Mouse (Mus musculus) embryo, embryonic 10.5 days (tissue): Measurements from ENCODE around the gene Dynll2.

Experiments used
- DNase-seq: peaks from one replicate; pipeline ENCODE4 v3.0.0-alpha.2; 2015; ENCODE audit warnings: low spot score

The Dynll2 gene

DNA sequence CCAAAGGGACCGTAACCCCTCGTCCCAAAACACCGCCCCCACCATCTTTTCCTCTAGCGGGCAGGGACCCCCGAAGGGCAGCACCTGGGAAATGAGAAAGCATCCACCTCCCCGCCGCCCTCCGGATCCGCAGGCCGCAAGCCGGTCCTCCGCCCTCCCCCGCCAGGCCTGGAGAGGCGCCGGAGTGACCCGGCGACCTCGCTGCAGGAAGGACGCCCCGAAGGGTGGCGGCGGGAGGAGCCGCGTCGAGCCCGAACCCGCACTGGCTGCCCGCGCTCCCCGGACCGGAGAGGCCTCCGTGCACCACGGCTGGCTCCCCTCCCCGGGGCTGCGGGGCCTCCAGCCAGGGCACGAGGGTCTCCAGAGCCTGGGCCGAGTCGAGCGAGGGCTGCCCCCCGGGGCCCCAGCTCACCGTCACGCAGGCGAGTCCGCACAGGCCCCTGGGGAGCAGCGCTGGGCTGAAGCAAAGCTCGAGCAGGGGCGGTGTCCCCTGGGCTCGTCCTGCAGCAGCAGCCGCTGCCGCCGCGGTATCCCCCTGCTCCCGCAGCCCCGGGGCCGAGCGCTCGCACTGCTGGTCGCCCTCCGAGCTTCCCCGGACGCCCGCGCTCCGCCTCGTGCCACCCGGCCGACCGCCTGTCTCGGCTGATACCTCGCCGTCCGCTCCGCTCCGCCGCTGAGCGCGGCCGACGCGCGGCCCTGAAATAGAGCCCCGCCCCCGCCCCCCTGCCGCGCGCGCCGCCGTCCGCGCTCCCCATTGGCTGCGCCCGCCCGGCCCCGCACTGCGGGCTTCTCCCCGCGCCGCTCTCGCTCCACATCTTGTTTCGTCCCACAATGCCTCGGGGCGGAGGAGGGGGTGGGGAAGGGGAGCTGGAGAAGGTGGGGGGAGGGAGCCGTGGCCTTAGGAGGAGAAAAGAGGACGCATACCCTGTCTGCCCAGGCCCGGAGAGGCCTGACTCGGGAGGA, at the start of gene Dynll2:
TSS of gene Dynll2 (minus strand) at position 703 of the 963 bp plus-strand sequence.
- peak; percentile 97 for DNase-seq

DNA sequence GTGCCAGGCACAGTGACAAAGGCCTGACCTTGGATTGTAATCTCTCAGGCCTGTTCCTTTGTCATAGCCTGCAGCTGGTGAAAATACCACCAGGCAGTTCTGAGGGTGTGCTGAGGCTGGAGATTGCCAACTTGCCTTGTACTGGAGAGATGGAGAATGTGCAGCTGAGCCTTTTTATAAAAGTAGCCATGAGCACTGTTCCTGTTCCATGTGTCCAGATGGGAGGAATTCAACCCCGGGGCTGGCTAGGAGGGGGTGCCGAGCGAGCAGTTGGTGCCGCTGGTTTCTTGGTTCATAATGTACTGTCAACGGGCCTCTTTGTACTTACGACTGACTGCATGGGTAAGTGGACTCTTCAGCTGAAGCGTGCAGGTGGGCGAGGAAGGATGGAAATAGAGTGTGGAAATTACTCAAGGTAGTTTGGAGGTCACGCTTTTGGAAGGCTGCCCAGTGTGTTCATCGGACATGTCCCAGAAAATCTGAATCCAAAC, 49.5 kb upstream of the Dynll2 start:
- no peak for DNase-seq

DNA sequence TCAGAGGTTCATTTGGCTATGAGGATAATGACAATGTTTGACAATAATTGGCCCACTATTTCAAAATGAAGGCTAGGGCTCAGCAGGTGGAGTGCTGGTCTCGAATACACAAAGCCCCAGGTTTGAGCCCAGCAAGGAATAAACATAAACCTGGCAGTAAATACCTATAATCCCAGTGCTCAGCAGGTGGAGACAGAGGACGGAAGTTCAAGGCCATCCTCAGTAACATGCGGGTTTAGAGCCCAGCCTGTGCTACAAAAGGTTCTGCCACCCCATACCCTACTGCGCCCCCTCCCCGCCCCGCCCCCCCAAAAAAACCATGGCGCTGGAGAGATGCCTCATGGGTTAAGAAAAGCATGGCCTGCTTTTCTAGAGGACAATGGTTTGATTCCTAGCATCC, 48.6 kb upstream of the Dynll2 start:
- DNase-seq: no peak

DNA sequence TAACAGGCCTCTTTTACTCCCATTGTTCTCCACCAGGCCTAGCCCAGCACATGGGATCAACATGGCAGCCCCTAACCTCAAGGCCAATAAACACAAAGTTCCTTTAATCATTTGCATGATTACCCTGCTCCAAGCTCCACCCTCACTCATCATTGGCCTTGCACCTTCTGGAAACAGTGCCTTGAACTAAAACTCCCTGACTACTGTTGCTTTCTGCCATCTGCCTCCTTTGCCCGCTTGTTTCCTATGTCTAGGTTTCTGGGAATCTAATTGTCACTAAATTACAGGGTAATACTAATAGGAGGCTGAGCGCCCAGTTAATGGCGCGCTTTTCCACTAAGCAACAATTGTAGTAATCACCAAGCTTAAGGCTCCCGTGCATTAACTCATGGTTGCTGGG, 44.4 kb upstream of the Dynll2 start:
- no peak for DNase-seq

- no peak for DNase-seq
These were observed 43.5 kb upstream of the Dynll2 start for GRCm38 (mm10) chr11:88030836-88031235.

DNA sequence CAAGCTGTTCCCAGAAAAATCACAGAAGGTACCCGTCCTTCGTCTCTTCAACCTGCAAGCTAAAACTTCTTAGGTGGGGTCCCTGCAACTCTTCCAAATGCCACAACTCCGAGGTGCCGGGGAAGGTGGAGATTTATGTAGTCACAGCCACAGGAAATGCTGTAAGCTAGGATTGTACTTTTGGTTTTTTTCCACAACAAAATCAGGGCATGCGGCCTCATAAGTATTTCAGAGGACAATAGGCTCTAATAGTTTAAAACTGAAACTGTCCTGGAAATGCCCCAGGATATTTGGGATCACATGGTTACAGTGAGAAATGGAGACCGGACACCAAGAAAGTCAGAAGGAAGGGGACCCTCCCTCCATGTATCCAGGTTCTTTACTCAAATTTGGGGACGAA, 42.9 kb upstream of the Dynll2 start:
- no peak for DNase-seq

DNA sequence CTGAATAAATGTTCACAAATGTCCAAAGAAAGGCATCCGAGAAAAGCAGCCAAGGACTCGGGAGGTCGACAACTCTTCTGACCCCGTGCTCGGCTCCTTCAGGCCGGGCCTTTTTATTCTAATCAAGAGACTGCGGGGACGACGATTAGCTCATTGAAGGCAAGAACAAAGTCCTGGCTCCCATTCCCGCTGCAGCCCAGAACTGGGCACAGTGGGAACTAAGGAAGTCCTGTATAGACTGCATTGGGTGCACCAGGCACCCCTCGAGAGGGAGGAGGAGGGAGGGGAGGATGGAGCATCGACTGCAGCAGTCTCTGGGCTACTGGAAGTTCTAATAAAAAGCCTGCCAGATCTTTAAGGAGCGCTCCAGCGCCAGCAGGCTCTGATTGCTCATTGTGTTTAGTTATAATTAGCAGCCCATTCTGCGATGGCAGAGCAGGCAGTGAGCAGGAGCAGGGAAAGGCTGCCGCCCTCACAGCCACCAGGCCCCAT, 40.9 kb upstream of the Dynll2 start:
- DNase-seq: peak; percentile 53

- peak; percentile 27 for DNase-seq
These were observed 40.2 kb upstream of the Dynll2 start for GRCm38 (mm10) chr11:88027391-88028035.

DNA sequence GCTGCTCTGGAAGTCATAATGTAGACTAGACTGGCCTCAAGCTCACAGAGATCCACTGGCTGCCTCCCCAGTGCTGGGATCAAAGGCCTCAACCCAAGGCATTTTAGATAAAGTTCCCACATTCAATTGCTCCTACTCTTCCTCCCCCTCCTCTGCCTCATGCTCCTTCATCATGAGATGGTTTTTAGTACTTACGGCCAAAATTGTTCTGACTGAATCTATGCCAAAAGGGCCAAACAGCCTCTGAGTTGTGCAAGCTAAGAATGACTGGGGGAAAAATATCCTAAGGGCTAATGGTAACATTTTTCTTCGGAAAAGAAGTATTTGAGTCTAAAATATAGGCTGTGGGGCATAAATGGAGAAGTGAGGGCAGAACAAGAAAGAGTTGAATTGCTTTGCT, 36.6 kb upstream of the Dynll2 start:
- no peak for DNase-seq

DNA sequence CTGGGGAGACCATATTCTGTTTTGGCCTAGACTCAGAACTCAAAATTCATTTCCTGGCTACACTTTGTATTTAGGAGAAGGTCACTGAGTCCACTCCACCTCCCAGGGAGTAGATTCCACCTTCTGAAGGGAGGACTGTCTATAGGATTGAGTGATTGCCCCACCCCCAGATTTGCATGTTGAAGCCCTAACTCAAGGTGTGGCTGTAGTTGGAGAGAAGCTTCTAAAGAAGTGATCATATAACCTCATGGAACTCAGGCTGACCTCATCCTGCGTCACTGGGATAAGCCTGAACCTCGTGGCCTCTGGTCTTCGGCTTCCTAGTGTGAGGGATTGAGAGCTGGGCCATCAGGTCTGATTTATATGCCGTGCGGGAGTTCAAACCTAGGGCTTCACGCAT, 28.5 kb upstream of the Dynll2 start:
- DNase-seq: no peak

GRCm38 (mm10) chr11:88015161-88015560, 27.8 kb upstream of the Dynll2 start:
- no peak for DNase-seq

- no peak for DNase-seq
These were observed 26.3 kb upstream of the Dynll2 start for GRCm38 (mm10) chr11:88013632-88014031.

GRCm38 (mm10) chr11:88012621-88013244, 25.4 kb upstream of the Dynll2 start:
- DNase-seq: no peak

GRCm38 (mm10) chr11:88011914-88012419, 24.6 kb upstream of the Dynll2 start:
- DNase-seq: no peak

- no peak for DNase-seq
These were observed 24.0 kb upstream of the Dynll2 start for GRCm38 (mm10) chr11:88011208-88011913.

DNA sequence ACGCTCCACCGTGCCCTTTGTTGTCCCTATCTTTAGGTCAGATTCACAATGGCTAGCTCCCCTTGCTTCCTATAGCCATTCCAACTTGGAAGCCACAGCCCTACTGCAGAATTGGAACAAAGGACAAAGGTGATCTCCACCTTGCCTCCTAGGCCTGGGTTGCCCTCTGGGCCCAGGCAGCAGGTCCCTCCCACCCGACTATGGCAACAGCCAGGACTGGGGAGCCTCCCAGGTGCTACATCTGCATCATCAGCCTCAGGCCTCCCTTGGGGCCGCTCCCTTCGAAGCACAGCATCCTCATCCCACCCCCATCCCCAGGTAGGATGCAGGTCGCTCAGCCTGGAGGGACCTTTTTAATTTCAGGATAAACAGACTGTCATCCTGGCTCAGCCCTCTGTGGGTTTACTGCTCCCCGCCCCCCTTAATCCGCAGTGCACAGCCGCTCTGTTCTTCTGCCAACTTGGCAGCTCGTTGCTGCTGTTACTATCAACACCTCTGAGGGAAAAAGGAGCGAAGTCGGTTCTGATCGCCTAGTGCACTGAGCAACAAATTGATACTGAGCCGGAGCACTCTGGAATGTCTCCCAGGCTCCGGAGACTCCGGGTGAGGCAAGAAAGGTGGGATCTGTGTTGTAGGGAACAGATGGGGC, 22.3 kb upstream of the Dynll2 start:
- DNase-seq: peak; percentile 5

- DNase-seq: no peak
These were observed 21.3 kb upstream of the Dynll2 start for GRCm38 (mm10) chr11:88008641-88009040.

- DNase-seq: no peak
These were observed 16.8 kb upstream of the Dynll2 start for GRCm38 (mm10) chr11:88004123-88004522.

DNA sequence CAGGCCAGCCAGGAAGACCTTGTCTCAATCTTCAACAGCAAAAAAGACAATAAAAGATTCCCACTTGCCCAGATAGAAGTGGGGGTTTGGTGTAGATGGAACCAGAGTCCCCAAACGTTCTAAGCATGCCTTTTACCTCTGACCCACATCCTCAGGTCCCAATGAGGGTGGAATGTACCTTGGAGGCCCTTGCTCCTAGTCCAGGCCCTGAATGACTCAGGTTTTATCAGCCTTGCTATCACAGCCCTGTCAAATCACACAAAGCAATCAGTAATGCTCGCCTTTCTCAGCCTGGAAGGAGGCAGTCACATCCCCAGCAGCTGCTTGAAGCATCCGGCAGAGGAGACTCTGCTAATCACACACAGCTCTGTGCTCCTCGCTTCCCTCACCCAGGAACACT, 15.4 kb upstream of the Dynll2 start:
- no peak for DNase-seq

DNA sequence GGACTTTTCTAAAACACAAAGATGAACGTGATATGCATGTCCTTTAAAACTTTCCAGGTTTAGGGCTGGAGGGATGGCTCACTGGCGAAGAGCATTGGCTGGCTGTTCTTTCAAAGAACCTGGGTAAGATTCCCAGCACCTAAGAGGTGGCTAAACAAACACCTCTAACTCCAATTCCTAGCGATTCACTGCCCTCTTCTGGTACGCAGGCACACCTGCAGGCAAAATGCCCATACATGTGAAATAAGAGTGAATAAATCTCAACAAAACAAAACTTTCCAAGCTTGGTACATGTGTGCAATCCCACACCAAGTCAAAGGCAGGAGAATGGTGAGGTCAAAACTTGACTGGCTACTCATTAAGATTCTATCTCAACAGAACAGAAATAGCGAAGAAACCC, 12.4 kb upstream of the Dynll2 start:
- DNase-seq: no peak

GRCm38 (mm10) chr11:87991806-87992205, 4.5 kb upstream of the Dynll2 start:
- no peak for DNase-seq
